Comparison of ENCODE assay signal across 8 mouse cellular contexts in the genomic region with DNA sequence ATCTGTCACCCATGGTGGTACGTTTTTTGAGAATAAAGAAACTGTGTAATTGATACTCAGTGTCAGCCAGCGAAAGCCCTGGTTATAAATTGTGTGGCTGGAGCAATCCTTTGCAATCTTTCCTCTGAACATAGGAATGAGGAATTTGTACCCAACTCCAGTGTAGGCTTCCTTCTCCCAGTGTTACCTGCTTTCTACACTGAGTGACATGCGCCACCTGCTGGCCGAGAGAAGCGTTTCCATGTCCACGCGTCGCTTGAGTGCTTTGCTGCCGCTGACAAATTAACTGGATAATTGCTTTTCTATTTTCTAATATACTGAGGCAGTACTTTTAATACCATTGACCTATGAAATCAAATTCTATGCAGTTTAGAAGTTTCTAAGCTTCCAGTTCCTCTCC.
DNase-seq lines count a peak whose midpoint lies in the region; ATAC-seq and TF ChIP-seq lines count a peak whose summit lies in the region.
"Had no signal": no experiment of that assay in that cellular context is flagged by ENCODE, and none has a peak within 500 bp of the region (broad histone marks: within the 10 kb centered on the region; RNA-seq: fewer than 3 reads in every experiment).

No protein-coding gene starts in this region.

- H3K27me3 ChIP-seq in forebrain, postnatal 0 days (ENCODE audit: insufficient read depth, low read length): no peaks in the 10 kb centered on the region
- H3K27me3 ChIP-seq in intestine, embryonic 16.5 days (replicated peaks; ENCODE audit: control insufficient read depth, insufficient read depth, low read length): no peaks in the 10 kb centered on the region
- H3K27me3 ChIP-seq in midbrain, embryonic 14.5 days (ENCODE audit: control insufficient read depth, insufficient read depth, low read length): no peaks in the 10 kb centered on the region
- H3K27me3 ChIP-seq: megakaryocyte, embryonic 14.5 days had no signal

- TF ChIP-seq CTCF in forebrain, postnatal 0 days (IDR thresholded peaks at IDR 0.05; ENCODE audit: low read depth): peak; percentile 93

- DNase-seq in T-cell, adult 2 months (ENCODE audit: low spot score): peak; percentile 11
- DNase-seq in cerebellum, adult 11 months: peak; percentile 69
- peak; percentile 90 for DNase-seq in forebrain, postnatal 0 days
- DNase-seq in left cerebral cortex, postnatal 25 days (ENCODE audit: low spot score in 2 of 2): peak; percentile 72 to 84
- DNase-seq in midbrain, embryonic 14.5 days: peak; percentile 93
- DNase-seq in spleen, postnatal 10 days (ENCODE audit: low spot score in 2 of 2): peak; percentile 9 to 62

- H3K27ac ChIP-seq in forebrain, postnatal 0 days (ENCODE audit: low read depth, low read length): no peak overlapping the region
- H3K27ac ChIP-seq in intestine, embryonic 16.5 days (ENCODE audit: low read length): no peak overlapping the region
- no peak overlapping the region for H3K27ac ChIP-seq in midbrain, embryonic 14.5 days (replicated peaks; ENCODE audit: low read depth, low read length)

- peak; percentile 89 for ATAC-seq in forebrain, postnatal 0 days
- peak; percentile 80 for ATAC-seq in intestine, embryonic 16.5 days
- ATAC-seq in midbrain, embryonic 14.5 days (ENCODE audit: low FRiP score, low TSS enrichment): peak; percentile 73; the same call in 1 of the 2 replicates

- no peak overlapping the region for H3K9ac ChIP-seq in forebrain, postnatal 0 days
- H3K9ac ChIP-seq in intestine, embryonic 16.5 days (ENCODE audit: low read depth, low read length): no peak overlapping the region
- no peak overlapping the region for H3K9ac ChIP-seq in midbrain, embryonic 14.5 days (replicated peaks; ENCODE audit: low read length)

- WGBS in forebrain, postnatal 0 days: 15% methylated on average over 9 of the region's 9 CpGs
- WGBS in intestine, embryonic 16.5 days: 15% methylated on average over 9 of the region's 9 CpGs
- WGBS in midbrain, embryonic 14.5 days: 20% methylated on average over 9 of the region's 9 CpGs

- H3K36me3 ChIP-seq in forebrain, postnatal 0 days (ENCODE audit: insufficient read depth): no peaks in the 10 kb centered on the region
- no peaks in the 10 kb centered on the region for H3K36me3 ChIP-seq in intestine, embryonic 16.5 days (ENCODE audit: control insufficient read depth, insufficient read depth, low read length)
- no peaks in the 10 kb centered on the region for H3K36me3 ChIP-seq in midbrain, embryonic 14.5 days (ENCODE audit: control insufficient read depth, insufficient read depth, low read length)

- H3K9me3 ChIP-seq in forebrain, postnatal 0 days (ENCODE audit: low read length): no peaks in the 10 kb centered on the region
- H3K9me3 ChIP-seq in intestine, embryonic 16.5 days (ENCODE audit: control insufficient read depth, low read length): no peaks in the 10 kb centered on the region
- H3K9me3 ChIP-seq in midbrain, embryonic 14.5 days (ENCODE audit: control insufficient read depth, low read length): no peaks in the 10 kb centered on the region
- H3K9me3 ChIP-seq: megakaryocyte, embryonic 14.5 days had no signal

- no peak overlapping the region for H3K4me3 ChIP-seq in forebrain, postnatal 0 days (ENCODE audit: low read depth, low read length)
- no peak overlapping the region for H3K4me3 ChIP-seq in intestine, embryonic 16.5 days (ENCODE audit: low read length)
- H3K4me3 ChIP-seq in midbrain, embryonic 14.5 days (replicated peaks; ENCODE audit: low read depth, low read length): no peak overlapping the region
- H3K4me3 ChIP-seq: megakaryocyte, embryonic 14.5 days had no signal

- intact Hi-C loops in left cerebral cortex, postnatal 25 days (cut with DNase I): loop anchor here (10.0 kb wide), 1 partner anchor 686 kb away; no protein-coding TSS in a partner anchor

- no peaks in the 10 kb centered on the region for H3K4me1 ChIP-seq in forebrain, postnatal 0 days (ENCODE audit: insufficient read depth)
- H3K4me1 ChIP-seq in intestine, embryonic 16.5 days (ENCODE audit: control insufficient read depth, insufficient read depth, low read length): no peaks in the 10 kb centered on the region
- H3K4me1 ChIP-seq in midbrain, embryonic 14.5 days (ENCODE audit: control insufficient read depth, insufficient read depth, low read length): no peaks in the 10 kb centered on the region

- no peak overlapping the region for H3K4me2 ChIP-seq in forebrain, postnatal 0 days (ENCODE audit: low read depth)
- H3K4me2 ChIP-seq in intestine, embryonic 16.5 days (ENCODE audit: low read depth, low read length): no peak overlapping the region
- no peak overlapping the region for H3K4me2 ChIP-seq in midbrain, embryonic 14.5 days (ENCODE audit: low read length)

Comparison
In these comparisons a context has a peak if more than half of its experiments do, and no peak if none do; other contexts are left out.
1. DNase-seq: peak in every context shown above with its lines; median percentile 93 in midbrain, embryonic 14.5 days; 90 in forebrain, postnatal 0 days; 78 in left cerebral cortex, postnatal 25 days; 69 in cerebellum, adult 11 months; 36 in spleen, postnatal 10 days; 11 in T-cell, adult 2 months.